Mouse (Mus musculus): ENCODE measurements around the gene Coro2b. TPM values are rescaled to one million over a fixed set of nuclear protein-coding genes. Genes with fewer than 3 reads are reported as not detected.

The Coro2b gene
- polyA plus RNA-seq, 1 experiment from 2014 or later: 32.5 TPM

DNA sequence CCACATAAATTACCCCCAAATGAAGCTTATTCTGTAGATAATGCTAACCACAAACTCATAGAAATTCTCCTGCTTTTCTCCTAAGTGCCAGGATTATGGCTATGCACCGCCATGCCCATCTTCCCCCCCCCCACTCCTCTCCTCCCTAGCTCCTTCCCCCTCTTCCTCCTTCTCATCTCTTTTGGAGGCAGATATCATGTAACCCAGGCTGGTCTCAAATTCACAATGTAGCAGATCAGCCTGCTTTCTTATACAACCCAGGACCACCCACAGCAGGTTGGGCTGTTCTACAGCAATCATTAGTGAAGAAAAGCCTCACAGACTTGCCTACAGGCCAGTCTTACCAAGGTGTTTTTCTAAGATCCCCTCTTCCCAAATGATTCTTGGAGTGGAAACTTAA, 135.3 kb downstream of the Coro2b start:
- Histone ChIP-seq H3K27me3 (ENCODE audit: control insufficient read depth, insufficient read depth, low read length) (no peaks in the 10 kb centered on the region), H3K9me3 (ENCODE audit: control insufficient read depth, low read length) (no peaks in the 10 kb centered on the region), H3K4me1 (ENCODE audit: control insufficient read depth, insufficient read depth, low read length) (no peaks in the 10 kb centered on the region), H3K9ac (replicated peaks; ENCODE audit: low read depth, low read length) (no peak overlapping the region), H3K4me2 (ENCODE audit: low read depth, low read length) (no peak overlapping the region), H3K27ac (ENCODE audit: low read depth, low read length) (no peak overlapping the region), H3K4me3 (ENCODE audit: low read depth, low read length) (no peak overlapping the region), H3K36me3 (ENCODE audit: control insufficient read depth, insufficient read depth, low read length) (no peaks in the 10 kb centered on the region)
- WGBS: 79% methylated on average over 1 of the region's 1 CpGs
- ATAC-seq (ENCODE audit: low read depth): no peak

DNA sequence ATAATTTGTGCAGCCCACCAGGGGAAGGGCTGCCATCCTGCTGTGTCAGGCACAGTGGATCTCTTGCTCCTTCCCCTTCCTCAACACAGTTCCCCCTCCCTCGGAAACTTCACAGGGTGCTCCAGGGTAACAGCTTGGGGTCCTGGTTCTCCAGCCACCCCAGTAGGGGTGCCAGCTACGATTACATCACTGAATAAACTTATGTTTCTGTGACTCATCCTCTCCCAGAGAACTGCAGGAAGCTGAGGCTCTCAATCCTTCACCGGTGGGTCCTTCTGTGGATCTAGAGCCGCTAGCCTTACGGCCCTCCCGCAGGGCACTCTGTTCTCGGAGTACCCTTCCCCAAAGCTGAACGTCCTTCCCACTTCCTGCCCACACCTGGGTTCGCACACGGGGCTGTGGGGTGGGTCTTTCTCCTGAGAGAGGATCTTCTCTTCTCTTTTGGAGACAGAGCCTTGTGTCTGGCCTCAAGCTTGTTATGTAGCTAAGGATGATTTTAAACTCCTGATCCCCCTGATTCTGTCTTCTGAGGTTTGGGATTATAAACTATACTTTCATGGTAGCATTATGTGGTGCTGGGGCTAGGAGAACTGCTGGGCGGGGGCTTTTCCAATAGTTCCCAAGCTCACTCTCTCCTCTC, 136.2 kb downstream of the Coro2b start:
- WGBS: 65% methylated on average over 11 of the region's 11 CpGs
- Histone ChIP-seq H3K36me3 (ENCODE audit: control insufficient read depth, insufficient read depth, low read length) (no peaks in the 10 kb centered on the region), H3K4me1 (ENCODE audit: control insufficient read depth, insufficient read depth, low read length) (no peaks in the 10 kb centered on the region), H3K9ac (replicated peaks; ENCODE audit: low read depth, low read length) (no peak overlapping the region), H3K27me3 (ENCODE audit: control insufficient read depth, insufficient read depth, low read length) (no peaks in the 10 kb centered on the region), H3K9me3 (ENCODE audit: control insufficient read depth, low read length) (no peaks in the 10 kb centered on the region), H3K27ac (ENCODE audit: low read depth, low read length) (no peak overlapping the region), H3K4me2 (ENCODE audit: low read depth, low read length) (no peak overlapping the region), H3K4me3 (ENCODE audit: low read depth, low read length) (no peak overlapping the region)
- no peak for ATAC-seq (ENCODE audit: low read depth)

DNA sequence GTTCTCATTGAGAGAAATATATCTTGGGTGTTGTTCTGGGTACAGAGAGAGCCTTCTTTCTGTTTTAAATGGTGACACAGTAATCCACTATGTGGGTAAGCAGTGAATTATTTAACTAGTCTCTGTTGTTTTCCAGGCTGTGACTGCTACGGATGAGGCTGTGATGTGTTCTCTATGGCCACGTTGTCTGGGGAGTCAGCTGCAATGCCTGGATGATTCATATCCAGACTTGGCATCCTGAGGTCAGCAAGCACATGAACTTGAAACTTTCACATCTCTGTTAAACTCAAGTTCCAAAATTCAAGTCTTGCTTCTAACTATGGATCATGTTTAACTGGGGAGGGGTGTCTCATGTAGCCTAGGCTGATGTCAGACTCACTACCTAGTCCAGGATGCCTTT, 142.7 kb downstream of the Coro2b start:
- Histone ChIP-seq H3K9ac (replicated peaks; ENCODE audit: low read depth, low read length) (no peak overlapping the region), H3K27ac (ENCODE audit: low read depth, low read length) (no peak overlapping the region), H3K4me1 (ENCODE audit: control insufficient read depth, insufficient read depth, low read length) (no peaks in the 10 kb centered on the region), H3K4me3 (ENCODE audit: low read depth, low read length) (no peak overlapping the region), H3K36me3 (ENCODE audit: control insufficient read depth, insufficient read depth, low read length) (no peaks in the 10 kb centered on the region), H3K4me2 (ENCODE audit: low read depth, low read length) (no peak overlapping the region), H3K27me3 (ENCODE audit: control insufficient read depth, insufficient read depth, low read length) (no peaks in the 10 kb centered on the region), H3K9me3 (ENCODE audit: control insufficient read depth, low read length) (no peaks in the 10 kb centered on the region)
- ATAC-seq (ENCODE audit: low read depth): no peak
- WGBS: 47% methylated on average over 2 of the region's 2 CpGs

DNA sequence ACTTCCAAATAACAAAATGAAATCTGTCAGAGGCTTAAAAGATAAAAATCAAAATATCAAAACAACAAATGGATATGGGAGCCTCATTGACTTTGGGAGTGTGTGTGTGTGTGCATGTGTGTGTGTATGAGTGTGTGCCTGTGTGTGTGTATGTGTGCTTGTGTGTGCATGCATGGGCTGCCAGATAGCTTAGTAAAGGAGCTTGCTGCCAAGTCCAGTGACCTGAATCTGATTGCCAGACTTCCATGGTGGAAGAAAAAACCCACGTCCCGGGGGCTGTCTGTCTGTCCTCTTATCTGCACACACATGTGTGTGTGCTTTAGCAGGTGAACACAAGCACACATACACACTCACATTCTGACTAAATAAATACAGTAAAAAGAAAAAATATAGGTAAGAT, 143.3 kb downstream of the Coro2b start:
- H3K27ac ChIP-seq (ENCODE audit: low read depth, low read length): no peak overlapping the region
- no peak for ATAC-seq (ENCODE audit: low read depth)
- H3K4me2 ChIP-seq (ENCODE audit: low read depth, low read length): no peak overlapping the region
- no peaks in the 10 kb centered on the region for H3K27me3 ChIP-seq (ENCODE audit: control insufficient read depth, insufficient read depth, low read length)
- H3K4me1 ChIP-seq (ENCODE audit: control insufficient read depth, insufficient read depth, low read length): no peaks in the 10 kb centered on the region
- no peak overlapping the region for H3K4me3 ChIP-seq (ENCODE audit: low read depth, low read length)
- WGBS: 63% methylated on average over 2 of the region's 2 CpGs
- H3K36me3 ChIP-seq (ENCODE audit: control insufficient read depth, insufficient read depth, low read length): no peaks in the 10 kb centered on the region
- no peaks in the 10 kb centered on the region for H3K9me3 ChIP-seq (ENCODE audit: control insufficient read depth, low read length)
- H3K9ac ChIP-seq (replicated peaks; ENCODE audit: low read depth, low read length): no peak overlapping the region

DNA sequence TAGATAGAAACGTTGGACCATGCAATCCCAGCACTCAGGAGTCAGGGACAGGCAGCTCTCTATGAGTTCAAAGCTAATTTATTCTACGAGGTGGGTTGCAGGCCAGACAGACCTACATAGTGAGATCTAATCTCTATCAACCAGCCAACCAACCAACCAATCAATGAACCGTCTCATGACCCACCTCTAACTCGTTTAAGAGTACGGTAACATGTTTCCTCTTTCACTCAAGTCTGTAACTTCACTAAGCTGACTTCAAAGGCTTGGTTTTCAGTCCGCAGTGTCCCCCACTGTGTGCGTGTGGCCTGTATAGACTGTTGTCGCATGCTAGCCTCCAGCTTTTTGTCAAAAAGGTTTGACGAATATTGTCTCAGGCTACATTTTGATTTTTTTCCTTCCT, 147.1 kb downstream of the Coro2b start:
- Histone ChIP-seq H3K27ac (ENCODE audit: low read depth, low read length) (no peak overlapping the region), H3K4me1 (ENCODE audit: control insufficient read depth, insufficient read depth, low read length) (no peaks in the 10 kb centered on the region), H3K36me3 (ENCODE audit: control insufficient read depth, insufficient read depth, low read length) (no peaks in the 10 kb centered on the region), H3K4me2 (ENCODE audit: low read depth, low read length) (no peak overlapping the region), H3K9me3 (ENCODE audit: control insufficient read depth, low read length) (no peaks in the 10 kb centered on the region), H3K27me3 (ENCODE audit: control insufficient read depth, insufficient read depth, low read length) (no peaks in the 10 kb centered on the region), H3K4me3 (ENCODE audit: low read depth, low read length) (no peak overlapping the region), H3K9ac (replicated peaks; ENCODE audit: low read depth, low read length) (no peak overlapping the region)
- no peak for ATAC-seq (ENCODE audit: low read depth)
- 78% methylated on average over 9 of the region's 9 CpGs for WGBS

DNA sequence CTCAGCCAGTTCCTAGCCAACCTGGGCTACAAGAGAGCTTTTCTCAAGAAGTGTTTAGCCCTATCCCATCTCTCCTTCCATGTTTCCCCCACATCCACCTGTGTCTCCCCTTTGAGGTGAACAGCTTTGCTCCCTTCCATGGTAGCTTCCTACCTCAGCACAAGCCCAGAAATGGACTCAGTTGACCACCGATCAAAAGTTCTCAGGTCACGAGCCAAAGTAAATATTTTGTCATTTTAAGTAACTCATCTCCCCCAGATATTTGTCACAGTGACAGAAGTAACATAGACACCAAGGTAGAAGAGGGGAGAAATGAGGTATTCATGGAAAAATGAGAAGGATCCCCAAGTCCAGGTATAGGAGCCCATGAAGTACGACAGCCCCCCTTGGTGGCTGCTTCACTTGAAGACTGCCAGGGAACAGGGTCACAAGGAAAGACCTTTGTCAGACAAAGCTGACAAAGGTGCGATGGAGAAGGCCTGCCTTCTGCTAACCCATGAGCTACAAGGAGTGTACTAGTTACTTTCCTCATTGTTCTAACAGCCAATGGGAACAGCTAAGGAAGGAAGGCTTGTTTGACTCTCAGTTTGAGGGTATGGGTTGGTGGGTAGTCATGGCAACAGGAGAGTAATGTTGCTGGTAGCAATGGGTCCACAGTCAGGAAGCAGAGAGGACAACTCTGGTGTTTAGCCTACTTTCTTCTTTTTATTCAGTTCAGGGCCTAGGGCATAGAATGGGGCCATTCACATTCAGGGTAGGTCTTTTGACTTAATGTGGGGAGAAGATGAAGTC, 150.9 kb downstream of the Coro2b start:
- Histone ChIP-seq H3K4me1 (ENCODE audit: control insufficient read depth, insufficient read depth, low read length) (no peaks in the 10 kb centered on the region), H3K36me3 (ENCODE audit: control insufficient read depth, insufficient read depth, low read length) (no peaks in the 10 kb centered on the region), H3K9ac (replicated peaks; ENCODE audit: low read depth, low read length) (no peak overlapping the region), H3K4me3 (ENCODE audit: low read depth, low read length) (no peak overlapping the region), H3K9me3 (ENCODE audit: control insufficient read depth, low read length) (no peaks in the 10 kb centered on the region), H3K4me2 (ENCODE audit: low read depth, low read length) (no peak overlapping the region), H3K27ac (ENCODE audit: low read depth, low read length) (no peak overlapping the region), H3K27me3 (ENCODE audit: control insufficient read depth, insufficient read depth, low read length) (no peaks in the 10 kb centered on the region)
- WGBS: 92% methylated on average over 4 of the region's 4 CpGs
- ATAC-seq (ENCODE audit: low read depth): no peak

DNA sequence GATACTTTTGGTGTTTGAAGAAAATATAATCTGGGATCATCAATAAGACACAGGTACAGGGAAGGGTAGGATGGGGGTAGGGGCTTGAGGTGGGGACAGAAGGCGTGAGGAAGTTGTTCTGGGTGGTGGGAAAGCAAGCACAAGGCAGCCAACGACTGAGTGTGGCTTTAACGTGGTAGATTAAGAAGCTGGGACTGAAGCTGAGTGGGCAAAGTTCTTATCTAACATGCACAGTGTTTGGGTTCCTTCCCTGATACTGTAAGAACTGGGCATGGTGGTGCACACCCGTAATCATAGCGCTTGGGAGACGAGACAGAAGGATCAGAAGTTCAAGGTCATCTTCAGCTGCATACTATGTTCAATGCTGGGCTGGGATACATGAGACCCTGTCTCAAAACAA, 151.8 kb downstream of the Coro2b start:
- H3K27ac ChIP-seq (ENCODE audit: low read depth, low read length): no peak overlapping the region
- H3K4me3 ChIP-seq (ENCODE audit: low read depth, low read length): no peak overlapping the region
- H3K27me3 ChIP-seq (ENCODE audit: control insufficient read depth, insufficient read depth, low read length): no peaks in the 10 kb centered on the region
- no peaks in the 10 kb centered on the region for H3K4me1 ChIP-seq (ENCODE audit: control insufficient read depth, insufficient read depth, low read length)
- H3K9ac ChIP-seq (replicated peaks; ENCODE audit: low read depth, low read length): no peak overlapping the region
- ATAC-seq (ENCODE audit: low read depth): no peak
- 90% methylated on average over 6 of the region's 6 CpGs for WGBS
- H3K9me3 ChIP-seq (ENCODE audit: control insufficient read depth, low read length): no peaks in the 10 kb centered on the region
- 0 out of 2 replicates have a peak, but pooled peaks cover 4% of the 10 kb centered on the region for H3K36me3 ChIP-seq (ENCODE audit: control insufficient read depth, insufficient read depth, low read length)
- H3K4me2 ChIP-seq (ENCODE audit: low read depth, low read length): no peak overlapping the region

DNA sequence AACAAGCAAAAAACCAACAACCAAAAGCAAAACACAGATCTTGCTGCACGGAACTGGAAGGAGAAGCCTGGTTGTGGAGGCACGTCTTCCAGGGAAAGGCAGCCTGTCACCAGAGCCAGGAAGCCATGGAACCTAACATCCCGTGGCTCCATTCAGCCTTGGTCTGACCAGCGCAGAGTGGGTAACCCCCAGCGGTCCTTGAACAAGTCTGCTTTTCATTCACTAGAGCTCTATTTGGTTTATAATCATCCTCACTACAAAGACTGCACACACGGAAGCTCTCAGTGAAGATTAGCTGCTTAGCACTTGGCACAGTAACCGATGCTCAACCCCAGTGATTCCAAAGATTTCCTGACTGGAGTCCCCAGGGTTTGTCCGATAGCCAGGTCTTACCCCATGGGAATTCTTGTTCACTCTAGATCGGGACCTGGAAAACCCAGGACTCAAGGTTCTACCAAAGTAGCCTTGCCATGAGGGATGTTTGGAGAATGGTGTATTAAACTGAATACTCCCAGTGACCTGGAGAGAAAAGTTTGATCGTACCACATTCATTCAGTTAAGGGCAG, 154.2 kb downstream of the Coro2b start:
- ATAC-seq (ENCODE audit: low read depth): no peak
- H3K4me2 ChIP-seq (ENCODE audit: low read depth, low read length): no peak overlapping the region
- H3K27ac ChIP-seq (ENCODE audit: low read depth, low read length): no peak overlapping the region
- WGBS: 78% methylated on average over 10 of the region's 10 CpGs
- H3K4me3 ChIP-seq (ENCODE audit: low read depth, low read length): no peak overlapping the region
- no peaks in the 10 kb centered on the region for H3K4me1 ChIP-seq (ENCODE audit: control insufficient read depth, insufficient read depth, low read length)
- 0 out of 2 replicates have a peak, but pooled peaks cover 8% of the 10 kb centered on the region for H3K36me3 ChIP-seq (ENCODE audit: control insufficient read depth, insufficient read depth, low read length)
- no peaks in the 10 kb centered on the region for H3K9me3 ChIP-seq (ENCODE audit: control insufficient read depth, low read length)
- no peaks in the 10 kb centered on the region for H3K27me3 ChIP-seq (ENCODE audit: control insufficient read depth, insufficient read depth, low read length)
- H3K9ac ChIP-seq (replicated peaks; ENCODE audit: low read depth, low read length): no peak overlapping the region

DNA sequence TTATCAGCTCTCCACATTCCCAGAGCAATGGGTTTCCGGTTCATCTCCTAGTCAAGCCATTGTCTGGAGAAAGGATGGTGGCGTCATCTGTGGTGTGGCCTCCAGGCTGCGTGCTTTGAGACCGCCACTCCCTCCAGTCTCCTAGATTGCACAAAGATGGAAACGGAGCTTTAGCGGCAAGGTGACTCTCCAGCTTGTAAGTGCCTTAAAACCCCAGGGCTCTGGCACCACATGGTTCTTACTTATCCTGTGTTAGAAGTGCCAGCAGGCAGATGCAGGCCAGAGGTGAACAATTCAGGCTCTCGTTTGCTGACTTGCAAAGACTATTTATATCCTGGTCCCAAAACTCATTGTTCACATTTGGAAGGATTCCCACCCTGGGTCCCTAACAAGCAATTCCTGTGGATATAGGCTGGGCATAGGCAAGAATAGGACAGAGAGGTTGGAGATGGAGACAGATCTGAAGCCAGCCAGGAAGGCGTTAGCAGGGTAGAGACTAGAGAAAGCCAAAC, 155.4 kb downstream of the Coro2b start:
- no peak overlapping the region for H3K9ac ChIP-seq (replicated peaks; ENCODE audit: low read depth, low read length)
- H3K9me3 ChIP-seq (ENCODE audit: control insufficient read depth, low read length): no peaks in the 10 kb centered on the region
- peaks cover 14% of the 10 kb centered on the region for H3K36me3 ChIP-seq (ENCODE audit: control insufficient read depth, insufficient read depth, low read length)
- H3K27me3 ChIP-seq (ENCODE audit: control insufficient read depth, insufficient read depth, low read length): no peaks in the 10 kb centered on the region
- H3K4me2 ChIP-seq (ENCODE audit: low read depth, low read length): no peak overlapping the region
- no peaks in the 10 kb centered on the region for H3K4me1 ChIP-seq (ENCODE audit: control insufficient read depth, insufficient read depth, low read length)
- no peak overlapping the region for H3K27ac ChIP-seq (ENCODE audit: low read depth, low read length)
- WGBS: 63% methylated on average over 8 of the region's 8 CpGs
- H3K4me3 ChIP-seq (ENCODE audit: low read depth, low read length): no peak overlapping the region
- ATAC-seq (ENCODE audit: low read depth): no peak
